Mouse (Mus musculus): ENCODE results near the gene Eif4e.

DNA sequence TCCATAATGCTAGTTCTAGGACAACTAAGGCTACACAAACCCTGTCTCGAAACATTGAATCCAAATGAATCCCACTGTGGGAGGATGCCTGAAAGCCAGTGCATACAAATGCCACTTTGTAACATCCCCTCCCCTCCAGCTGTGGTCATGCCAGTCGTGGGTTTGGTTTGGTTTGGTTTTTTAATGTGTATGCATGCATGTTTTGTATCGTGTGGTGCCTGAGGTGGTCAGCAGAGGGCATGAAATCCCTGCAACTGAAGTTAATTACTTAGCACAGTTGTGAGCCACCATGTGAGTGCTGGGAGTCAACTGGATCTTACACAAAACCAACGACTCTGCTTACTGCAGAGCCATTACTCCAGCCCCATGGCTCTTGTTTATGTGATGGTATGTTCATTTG is 32.5 kb downstream of the Eif4e start:
- TF ChIP-seq POLR2A (IDR thresholded peaks at IDR 0.05; ENCODE audit: insufficient read depth, low read length) = no peak
- TF ChIP-seq CTCF (IDR thresholded peaks at IDR 0.05; ENCODE audit: low read depth, low read length) = no peak

Data from ES-Bruce4 (cell line).